Mouse (Mus musculus) telencephalon, adult 2 months (tissue): ENCODE results near the gene Lpar3.
"Not testable (repeated sequence)": the region's sequence is repeated elsewhere in the genome, so short reads cannot be mapped to it uniquely, and the experiment has no call there.

Experiments used
- DNase-seq: peaks from one replicate; pipeline ENCODE4 v3.0.0-alpha.2; 2011; ENCODE audit warnings: low read depth, low spot score

Gene Lpar3

GRCm38 (mm10) chr3:146209759-146210158 lies 11.0 kb upstream of the Lpar3 start:
- not testable (repeated sequence) for DNase-seq

DNA sequence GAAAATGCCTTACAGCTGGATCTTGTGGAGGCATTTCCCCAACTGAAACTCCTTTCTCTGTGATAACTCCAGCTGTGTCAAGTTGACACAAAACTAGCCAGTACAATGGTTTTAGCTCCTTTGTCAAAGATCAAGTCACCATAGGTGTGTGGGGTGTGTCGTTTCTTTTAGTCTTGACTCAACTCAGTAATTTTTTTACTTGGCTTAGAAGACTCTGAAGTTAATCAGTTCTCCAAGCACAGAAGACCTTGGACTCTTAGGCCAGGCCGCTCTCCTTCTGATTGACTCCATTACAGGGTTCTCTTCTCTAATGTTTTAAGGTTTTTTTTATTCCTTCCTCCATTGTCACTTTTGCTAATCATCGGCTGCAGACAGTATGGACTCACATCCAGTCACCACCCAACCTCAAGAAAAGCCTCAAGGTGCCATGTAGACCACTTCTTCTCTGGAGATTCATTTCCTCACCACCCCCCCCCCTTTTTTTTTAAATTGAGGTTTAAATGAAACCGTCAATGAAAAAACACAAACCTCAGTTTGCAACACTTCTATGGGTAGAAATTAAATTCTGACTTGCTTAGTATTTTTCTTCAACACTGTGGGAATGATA lies 9.5 kb upstream of the Lpar3 start:
- DNase-seq, result no peak

GRCm38 (mm10) chr3:146211964-146212363 lies 8.8 kb upstream of the Lpar3 start:
- DNase-seq, result no peak

- no peak for DNase-seq
Measured at GRCm38 (mm10) chr3:146213336-146213735, 7.4 kb upstream of the Lpar3 start.

DNA sequence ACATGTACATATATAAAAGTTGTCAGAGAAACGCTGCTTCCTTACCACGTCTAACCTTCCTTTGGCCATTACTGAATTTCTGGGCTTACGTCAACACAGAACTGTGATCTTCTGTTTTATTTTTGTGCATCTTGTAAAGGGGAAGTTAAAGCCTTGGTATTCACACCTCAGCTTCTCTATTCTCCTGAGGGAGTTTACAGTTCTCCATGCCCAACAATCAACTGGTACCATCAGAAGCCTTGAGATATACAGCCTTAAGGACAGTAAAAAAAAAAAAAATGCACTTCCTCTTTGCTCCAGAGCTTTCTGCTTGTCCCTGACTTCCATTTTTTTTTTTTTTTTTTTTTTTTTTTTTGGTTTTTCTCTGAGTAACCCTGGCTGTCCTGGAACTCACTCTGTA lies 4.2 kb upstream of the Lpar3 start:
- no peak for DNase-seq

- no peak for DNase-seq
Measured at GRCm38 (mm10) chr3:146224271-146224670, 3.5 kb downstream of the Lpar3 start.

DNA sequence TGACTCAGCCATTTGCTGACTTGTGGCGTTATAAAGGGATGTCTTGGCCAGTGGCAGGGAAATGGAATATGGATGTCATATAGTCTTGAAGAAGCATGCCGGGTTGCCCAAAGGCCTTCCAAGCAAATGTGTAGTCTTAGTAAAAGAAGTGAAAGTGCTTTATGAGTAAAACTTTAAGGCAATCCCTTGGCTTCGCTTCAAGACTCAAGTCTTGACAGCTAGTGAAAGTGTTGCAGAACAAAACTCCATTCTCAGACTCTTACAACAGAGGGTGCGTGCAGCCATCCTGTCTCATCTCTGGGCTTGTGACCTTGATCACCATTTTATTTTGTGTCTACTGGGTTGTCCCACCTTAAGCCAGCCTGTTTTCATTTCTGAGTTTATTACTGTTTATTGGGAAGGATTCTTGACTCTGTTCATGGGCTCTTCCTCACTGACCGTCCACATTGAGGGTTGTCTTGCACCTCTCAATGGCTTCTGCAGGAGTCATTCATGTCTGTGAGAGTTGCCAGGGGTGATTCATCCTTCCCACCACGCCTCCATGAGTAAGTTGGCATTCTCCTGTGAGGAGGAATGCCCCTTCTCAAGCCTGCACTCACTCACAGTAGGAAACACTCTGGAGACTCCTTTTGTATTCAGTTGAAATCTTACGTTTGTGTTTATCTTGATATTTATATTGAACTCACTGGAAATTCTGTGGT lies 4.4 kb downstream of the Lpar3 start:
- DNase-seq, result no peak

DNA sequence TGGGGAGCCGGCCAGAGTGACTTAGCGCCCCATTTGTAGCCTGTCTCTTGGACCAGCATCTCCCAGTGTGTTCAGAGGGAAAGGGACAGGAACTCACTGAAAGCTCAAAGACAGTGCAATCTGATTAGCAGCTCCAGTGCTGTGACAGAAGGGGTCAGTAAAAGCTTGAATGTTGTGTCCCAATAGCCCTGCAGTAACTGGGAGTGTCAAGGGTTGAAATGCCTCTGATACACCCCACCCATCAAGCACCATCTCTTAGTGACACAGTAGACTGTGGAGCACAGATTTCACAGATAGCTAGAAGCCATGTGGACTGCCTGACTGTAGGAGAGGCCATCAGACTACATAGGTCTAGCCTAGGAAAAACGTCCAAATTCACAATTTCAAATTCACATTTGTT lies 6.7 kb downstream of the Lpar3 start:
- no peak for DNase-seq

- DNase-seq, result no peak
Measured at GRCm38 (mm10) chr3:146228559-146229310, 8.0 kb downstream of the Lpar3 start.

DNA sequence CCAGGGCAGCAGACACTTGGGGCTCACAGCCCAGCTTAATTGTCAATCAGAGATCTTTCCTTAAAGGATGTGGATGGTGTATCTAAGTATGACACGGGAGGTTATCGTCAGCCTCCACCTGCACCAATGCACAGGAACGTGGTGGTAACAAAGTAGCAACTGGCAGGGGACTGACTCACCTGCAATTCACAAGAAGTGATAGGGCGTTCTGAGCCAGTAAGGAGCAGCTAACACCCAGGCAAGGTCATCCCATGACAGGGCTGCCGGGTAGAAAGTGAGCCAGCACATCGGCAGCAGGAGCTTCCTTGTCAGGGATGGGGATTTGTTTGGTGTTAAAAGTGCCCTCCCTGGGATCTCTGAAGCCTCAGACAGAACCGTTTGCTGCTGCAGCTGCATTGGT lies 11.9 kb downstream of the Lpar3 start:
- no peak for DNase-seq

GRCm38 (mm10) chr3:146233741-146234140 lies 13.0 kb downstream of the Lpar3 start:
- DNase-seq, result no peak

DNA sequence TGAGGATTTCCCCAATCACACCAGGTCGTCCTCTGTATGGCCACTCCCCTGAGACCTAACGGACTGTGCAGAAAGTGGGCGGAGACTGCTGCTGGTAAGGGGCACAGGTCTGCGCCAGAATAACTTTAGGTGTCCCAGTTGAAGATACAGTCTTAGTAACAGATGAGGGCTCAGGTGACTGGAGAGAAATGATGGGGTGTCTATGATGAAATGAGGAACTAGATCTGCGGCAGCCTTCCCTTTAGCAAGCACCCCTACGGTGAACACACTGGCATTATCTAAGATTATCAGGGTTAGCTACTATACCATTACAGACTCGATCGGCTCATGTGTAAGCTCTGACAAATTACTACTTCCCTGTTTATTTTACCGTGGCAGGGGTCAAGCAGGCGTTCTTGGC lies 13.8 kb downstream of the Lpar3 start:
- DNase-seq, result no peak

- DNase-seq, result no peak
Measured at GRCm38 (mm10) chr3:146236280-146236679, 15.5 kb downstream of the Lpar3 start.

- DNase-seq, result no peak
Measured at GRCm38 (mm10) chr3:146237676-146238075, 16.9 kb downstream of the Lpar3 start.

GRCm38 (mm10) chr3:146244630-146245029 lies 23.9 kb downstream of the Lpar3 start:
- DNase-seq, result no peak

DNA sequence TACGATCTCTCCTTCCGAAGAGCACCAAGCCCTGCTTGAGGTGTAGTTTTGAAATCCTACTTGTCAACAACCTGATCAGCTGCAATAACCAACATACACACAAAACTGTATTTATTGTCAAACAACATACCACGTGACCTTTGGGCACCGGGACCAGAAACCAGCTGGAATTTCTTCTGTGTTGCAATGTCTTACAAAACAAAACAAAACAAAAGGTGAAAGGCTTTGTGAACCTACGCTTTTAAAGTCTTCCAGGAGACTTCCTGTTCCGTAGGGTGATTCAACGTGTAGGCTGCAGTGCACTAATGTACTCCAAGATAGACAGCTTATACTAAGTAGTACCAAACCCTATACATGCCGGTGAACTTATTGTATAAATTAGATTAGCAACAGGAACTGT lies 25.8 kb downstream of the Lpar3 start:
- DNase-seq, result no peak

- no peak for DNase-seq
Measured at GRCm38 (mm10) chr3:146246992-146247391, 26.2 kb downstream of the Lpar3 start.

DNA sequence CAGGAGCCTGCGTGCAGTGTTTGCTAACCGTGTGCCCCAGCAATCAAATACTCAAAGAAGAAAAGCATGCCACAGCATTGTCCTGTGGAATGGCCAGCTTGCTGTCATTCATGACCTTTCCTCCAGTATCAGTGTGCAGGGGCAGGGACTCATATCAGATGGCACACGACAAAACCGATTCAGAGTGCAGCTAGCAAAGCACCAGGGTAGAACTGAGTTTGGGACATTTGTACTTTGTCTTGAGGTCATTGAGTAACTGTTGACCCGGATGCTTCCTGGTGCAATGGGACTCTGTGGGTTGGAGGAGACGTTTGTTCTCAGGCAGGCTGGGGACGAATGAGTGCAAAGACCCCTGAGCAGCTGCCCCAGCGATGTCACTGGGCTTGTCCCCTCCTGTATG lies 29.1 kb downstream of the Lpar3 start:
- no peak for DNase-seq

GRCm38 (mm10) chr3:146251771-146252170 lies 31.0 kb downstream of the Lpar3 start:
- DNase-seq, result no peak

GRCm38 (mm10) chr3:146253736-146254320 lies 33.1 kb downstream of the Lpar3 start:
- DNase-seq, result no peak

DNA sequence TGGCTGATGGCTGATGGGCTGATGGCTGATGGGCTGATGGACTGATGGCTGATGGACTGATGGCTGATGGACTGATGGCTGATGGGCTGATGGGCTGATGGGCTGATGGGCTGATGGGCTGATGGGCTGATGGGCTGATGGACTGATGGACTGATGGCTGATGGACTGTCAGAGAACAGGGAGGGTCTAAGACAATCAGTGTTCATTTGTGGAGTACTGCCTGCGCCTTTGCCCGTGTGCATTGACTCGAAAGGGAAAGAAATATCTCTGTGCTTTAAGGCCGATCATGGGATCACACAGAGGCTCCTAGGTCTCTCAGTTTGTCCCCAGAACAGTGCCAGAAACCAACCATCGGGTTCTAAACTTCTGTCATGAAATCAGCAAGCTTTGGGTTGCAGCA lies 34.4 kb downstream of the Lpar3 start:
- no peak for DNase-seq

DNA sequence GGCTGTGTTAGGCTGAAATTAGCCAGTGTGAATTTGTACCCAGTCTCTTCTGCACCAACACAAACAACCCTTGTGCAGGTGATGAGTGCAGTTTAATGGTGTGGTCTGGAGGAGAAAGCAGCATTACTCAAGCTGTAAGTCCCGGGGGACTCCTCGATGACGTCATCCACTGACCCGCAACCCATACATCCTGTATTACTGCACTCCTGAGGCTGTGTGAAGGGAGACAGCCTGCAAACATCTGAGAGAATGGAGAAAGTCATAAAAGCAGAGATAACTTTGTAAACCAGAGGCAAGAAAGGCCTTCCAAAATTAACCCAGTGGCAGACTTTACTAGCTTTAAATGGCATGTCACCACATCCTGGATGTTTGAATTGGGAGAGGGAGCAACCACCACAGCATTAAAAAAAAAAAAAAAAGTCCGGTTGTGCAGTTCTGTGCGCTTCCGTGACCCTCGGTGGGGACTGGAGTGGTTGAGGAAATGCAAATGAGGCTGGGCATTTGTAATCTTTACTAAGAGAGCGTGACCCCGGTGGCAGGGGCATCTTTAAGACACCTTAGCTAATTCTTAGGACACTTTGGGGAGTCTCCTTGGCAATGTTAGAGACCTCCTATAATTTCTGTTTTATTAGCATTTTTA lies 36.8 kb downstream of the Lpar3 start:
- DNase-seq, result no peak
